Mouse (Mus musculus) lung, embryonic 16.5 days (tissue): ENCODE results near the gene Sgcb. TPM values are rescaled to one million over a fixed set of nuclear protein-coding genes. Genes with fewer than 3 reads are reported as not detected.

Experiments used
- ATAC-seq: fragments of 200-750 bp; cut with Nextera tagmentation; 2 replicates; pipeline ENCODE4 v1.8.0; 2017; ENCODE audit warnings: low read depth, mild to moderate bottlenecking, moderate library complexity
- H3K27ac ChIP-seq: fragments of 300-500 bp; sonication (generic); 2 replicates; pipeline ENCODE4 v1.5.1; 2014; ENCODE audit warnings: mild to moderate bottlenecking, control low read depth, low read length
- H3K27me3 ChIP-seq: fragments of 300-500 bp; sonication (generic); 2 replicates; pipeline ENCODE4 v1.6.1; 2014; ENCODE audit warnings: low read depth, low read length, mixed read lengths; ENCODE audit not compliant: control insufficient read depth, insufficient read depth
- H3K36me3 ChIP-seq: fragments of 300-500 bp; sonication (generic); 2 replicates; pipeline ENCODE4 v1.6.1; 2014; ENCODE audit warnings: low read length; ENCODE audit not compliant: control insufficient read depth, insufficient read depth
- H3K4me1 ChIP-seq: fragments of 300-500 bp; sonication (generic); replicated peaks from 2 replicates; pipeline ENCODE4 v1.6.1; 2014; ENCODE audit warnings: low read length, mixed read lengths; ENCODE audit not compliant: control insufficient read depth, insufficient read depth
- H3K4me2 ChIP-seq: fragments of 300-500 bp; sonication (generic); 2 replicates; pipeline ENCODE4 v1.6.1; 2014; ENCODE audit warnings: low read depth, low read length, control low read depth
- H3K4me3 ChIP-seq: fragments of 300-500 bp; sonication (generic); 2 replicates; pipeline ENCODE4 v1.5.1; 2014; ENCODE audit warnings: mild to moderate bottlenecking, low read length, control low read depth
- H3K9ac ChIP-seq: fragments of 300-500 bp; sonication (generic); 2 replicates; pipeline ENCODE4 v1.6.1; 2014; ENCODE audit warnings: low read length, control low read depth
- H3K9me3 ChIP-seq: fragments of 300-500 bp; sonication (generic); 2 replicates; pipeline ENCODE4 v1.6.1; 2016; ENCODE audit warnings: low read length; ENCODE audit not compliant: control insufficient read depth
- WGBS: fragments of 180-500 bp; shearing (Covaris S2); extraction: QIAGEN DNeasy Blood & Tissue Kit; methylation state at CpG from one replicate; pipeline ENCODE4 v1.1.7; 2014; 5-methylcytosine and 5-hydroxymethylcytosine counted together
- polyA plus RNA-seq: library from polyadenylated mRNA; unstranded; fragments of >200 nt; fragmentation: Nextera tagmentation; extraction: Ambion mirVana; gene quantifications from 2 replicates; pipeline ENCODE4 v1.2.1, GENCODE M21; 2015

Gene Sgcb
- polyA plus RNA-seq, 1 experiment from 2014 or later, result 33.7 TPM

- ATAC-seq, result no peak
- H3K27ac ChIP-seq, result no peak overlapping the region
- peaks cover 6% of the 10 kb centered on the region for H3K4me1 ChIP-seq
- no peaks in the 10 kb centered on the region for H3K9me3 ChIP-seq
- no peak overlapping the region for H3K4me3 ChIP-seq
- no peaks in the 10 kb centered on the region for H3K27me3 ChIP-seq
- H3K4me2 ChIP-seq, result no peak overlapping the region
- 84% methylated on average over 4 of the region's 4 CpGs for whole genome bisulfite sequencing
- no peak overlapping the region for H3K9ac ChIP-seq
- peaks cover 3% of the 10 kb centered on the region; the same call in 1 of the 2 replicates for H3K36me3 ChIP-seq
These were observed 5.5 kb downstream of the Sgcb start for GRCm38 (mm10) chr5:73642091-73642490.

- Histone ChIP-seq H3K27ac (no peak overlapping the region), H3K4me1 (no peaks in the 10 kb centered on the region), H3K4me3 (no peak overlapping the region), H3K27me3 (no peaks in the 10 kb centered on the region), H3K36me3 (peaks cover 3% of the 10 kb centered on the region; the same call in 1 of the 2 replicates), H3K9ac (no peak overlapping the region), H3K9me3 (no peaks in the 10 kb centered on the region), H3K4me2 (no peak overlapping the region)
- WGBS, result 85% methylated on average over 3 of the region's 3 CpGs
- no peak for ATAC-seq
These were observed 6.5 kb downstream of the Sgcb start for GRCm38 (mm10) chr5:73641058-73641457.

DNA sequence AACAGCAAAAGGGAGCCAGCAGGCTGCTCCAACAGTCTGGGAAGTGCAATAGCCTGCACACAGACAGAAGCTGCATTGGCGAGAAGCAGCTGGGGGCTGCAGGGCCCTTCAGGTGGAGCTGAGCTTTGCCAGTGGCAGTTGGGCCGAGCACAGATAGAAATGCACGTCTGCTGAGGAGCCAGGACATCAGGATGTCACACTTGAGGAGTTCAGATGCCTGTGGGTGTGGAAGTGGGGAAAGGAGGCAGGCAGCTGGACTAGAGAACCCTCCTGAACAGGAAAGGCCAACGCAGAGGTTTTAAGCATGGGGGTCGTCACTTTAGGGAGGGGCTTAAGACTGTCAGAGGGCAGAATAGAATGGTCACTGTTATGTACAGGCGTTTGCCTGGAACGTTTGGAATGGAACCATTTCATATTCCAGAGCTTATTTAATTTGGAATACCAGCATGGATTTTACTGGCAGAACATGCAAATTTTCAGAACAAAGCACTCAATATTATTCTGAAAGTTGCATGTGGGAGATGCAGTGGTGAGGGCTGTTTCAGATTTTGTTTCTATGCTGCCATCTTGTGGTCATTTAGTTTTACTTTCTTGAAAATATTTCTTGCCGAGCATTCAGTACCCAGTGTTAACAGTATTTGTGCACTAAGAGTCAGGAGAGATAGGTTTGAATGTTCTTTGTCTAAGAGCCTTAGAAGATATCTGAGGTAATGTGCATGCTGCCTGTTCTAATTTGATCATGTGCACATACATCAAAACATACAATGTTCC is 10.1 kb downstream of the Sgcb start:
- no peak overlapping the region for H3K4me2 ChIP-seq
- WGBS, result 43% methylated on average over 8 of the region's 8 CpGs
- no peak overlapping the region for H3K4me3 ChIP-seq
- peak; percentile 60 for ATAC-seq
- no peaks in the 10 kb centered on the region for H3K4me1 ChIP-seq
- no peak overlapping the region for H3K27ac ChIP-seq
- no peaks in the 10 kb centered on the region for H3K27me3 ChIP-seq
- H3K9me3 ChIP-seq, result 0 out of 2 replicates have a peak, but pooled peaks cover 5% of the 10 kb centered on the region
- H3K36me3 ChIP-seq, result peaks cover 14% of the 10 kb centered on the region
- no peak overlapping the region for H3K9ac ChIP-seq

GRCm38 (mm10) chr5:73633141-73633540 is 14.4 kb downstream of the Sgcb start:
- 55% methylated on average over 8 of the region's 8 CpGs for WGBS
- H3K9me3 ChIP-seq, result 0 out of 2 replicates have a peak, but pooled peaks cover 5% of the 10 kb centered on the region
- no peaks in the 10 kb centered on the region for H3K4me1 ChIP-seq
- H3K9ac ChIP-seq, result no peak overlapping the region
- no peaks in the 10 kb centered on the region for H3K27me3 ChIP-seq
- no peak overlapping the region for H3K4me2 ChIP-seq
- ATAC-seq, result no peak
- no peak overlapping the region for H3K27ac ChIP-seq
- peaks cover 12% of the 10 kb centered on the region for H3K36me3 ChIP-seq
- no peak overlapping the region for H3K4me3 ChIP-seq

GRCm38 (mm10) chr5:73632291-73632690 is 15.3 kb downstream of the Sgcb start, which contains the start of gene Lrrc66:
TSS of gene Lrrc66 (minus strand) at chr5:73632526.
- 72% methylated on average over 8 of the region's 8 CpGs for WGBS
- Histone ChIP-seq H3K4me1 (no peaks in the 10 kb centered on the region), H3K9ac (no peak within 1 kb of the TSS), H3K4me2 (no peak within 1 kb of the TSS), H3K27me3 (no peaks in the 10 kb centered on the region), H3K9me3 (0 out of 2 replicates have a peak, but pooled peaks cover 5% of the 10 kb centered on the region), H3K27ac (no peak within 1 kb of the TSS), H3K4me3 (no peak within 1 kb of the TSS), H3K36me3 (peaks cover 11% of the 10 kb centered on the region)
- ATAC-seq, result no peak

DNA sequence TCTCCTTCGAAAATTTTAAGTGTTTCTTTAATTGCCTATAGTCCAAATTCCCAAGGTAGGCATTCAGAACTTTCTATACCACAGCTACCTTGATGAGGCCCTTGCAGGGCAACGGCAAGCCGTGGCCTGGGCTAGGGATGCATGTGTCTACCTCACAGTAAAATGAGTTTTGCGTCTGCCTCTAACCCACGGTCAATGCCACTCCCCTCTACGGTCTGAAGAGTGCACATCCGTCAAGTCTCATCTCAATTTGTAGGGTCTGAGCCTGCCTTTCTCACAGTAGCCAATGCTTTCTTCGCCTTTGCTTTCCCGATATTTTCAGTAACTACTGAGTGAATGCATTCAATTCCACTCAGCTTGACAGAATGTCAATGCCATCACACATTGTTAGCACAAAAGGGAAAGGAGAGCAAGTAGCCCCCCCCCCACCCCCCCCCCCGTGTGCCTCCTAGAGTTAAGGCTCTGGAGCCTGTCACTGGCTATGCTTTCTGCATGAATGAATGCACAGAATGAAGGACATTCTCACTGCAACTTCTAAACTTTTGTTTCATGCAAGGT is 16.5 kb downstream of the Sgcb start:
- WGBS, result 81% methylated on average over 10 of the region's 10 CpGs
- H3K9ac ChIP-seq, result no peak overlapping the region

DNA sequence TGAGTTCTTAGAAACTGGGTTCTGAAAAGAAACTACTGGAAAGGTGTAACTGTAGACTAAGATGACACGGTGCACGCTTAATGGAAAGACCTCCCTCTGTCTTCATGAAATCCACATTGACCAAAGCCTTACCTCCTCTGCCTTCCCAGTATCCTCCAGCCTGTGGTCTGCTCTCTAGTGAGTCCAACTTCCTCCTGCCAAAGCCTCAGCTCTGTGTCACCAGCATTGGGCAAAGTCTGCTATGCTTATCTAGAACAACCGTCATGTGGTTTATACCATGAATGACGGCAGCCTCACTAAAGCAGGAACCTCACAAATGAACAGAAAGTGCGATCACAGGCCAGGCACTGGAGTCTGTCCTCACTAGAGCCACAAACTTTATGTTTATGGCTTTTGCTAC is 17.4 kb downstream of the Sgcb start:
- WGBS, result 68% methylated on average over 5 of the region's 5 CpGs
- ATAC-seq, result no peak
- no peaks in the 10 kb centered on the region for H3K27me3 ChIP-seq
- no peaks in the 10 kb centered on the region for H3K4me1 ChIP-seq
- peaks cover 11% of the 10 kb centered on the region for H3K36me3 ChIP-seq
- H3K4me3 ChIP-seq, result no peak overlapping the region
- no peak overlapping the region for H3K4me2 ChIP-seq
- 0 out of 2 replicates have a peak, but pooled peaks cover 5% of the 10 kb centered on the region for H3K9me3 ChIP-seq
- no peak overlapping the region for H3K9ac ChIP-seq
- H3K27ac ChIP-seq, result no peak overlapping the region

More for the DNA sequence above, 16.5 kb downstream of the Sgcb start:
- H3K4me2 ChIP-seq, result no peak overlapping the region
- no peaks in the 10 kb centered on the region for H3K27me3 ChIP-seq
- H3K9me3 ChIP-seq, result 0 out of 2 replicates have a peak, but pooled peaks cover 5% of the 10 kb centered on the region
- no peak overlapping the region for H3K4me3 ChIP-seq
- no peak for ATAC-seq
- H3K27ac ChIP-seq, result no peak overlapping the region
- no peaks in the 10 kb centered on the region for H3K4me1 ChIP-seq
- peaks cover 11% of the 10 kb centered on the region for H3K36me3 ChIP-seq

GRCm38 (mm10) chr5:73627991-73628390 is 19.6 kb downstream of the Sgcb start:
- 73% methylated on average over 15 of the region's 15 CpGs for WGBS
- no peak overlapping the region for H3K9ac ChIP-seq
- no peaks in the 10 kb centered on the region for H3K9me3 ChIP-seq
- no peaks in the 10 kb centered on the region for H3K4me1 ChIP-seq
- no peak overlapping the region for H3K4me3 ChIP-seq
- no peak overlapping the region for H3K27ac ChIP-seq
- H3K4me2 ChIP-seq, result no peak overlapping the region
- H3K36me3 ChIP-seq, result no peaks in the 10 kb centered on the region
- no peak for ATAC-seq
- no peaks in the 10 kb centered on the region for H3K27me3 ChIP-seq

- Histone ChIP-seq H3K4me2 (no peak overlapping the region), H3K27me3 (no peaks in the 10 kb centered on the region), H3K4me3 (no peak overlapping the region), H3K4me1 (no peaks in the 10 kb centered on the region), H3K9ac (no peak overlapping the region), H3K27ac (no peak overlapping the region), H3K36me3 (no peaks in the 10 kb centered on the region), H3K9me3 (no peaks in the 10 kb centered on the region)
- no peak for ATAC-seq
- WGBS, result 55% methylated on average over 4 of the region's 4 CpGs
These were observed 20.0 kb downstream of the Sgcb start for GRCm38 (mm10) chr5:73627559-73627958.
